Mouse (Mus musculus): ENCODE data around the gene Rpl35.

GRCm38 (mm10) chr2:39008350-39008851, 3.0 kb upstream of the Rpl35 start:
- TF ChIP-seq CTCF (IDR thresholded peaks at IDR 0.05; ENCODE audit: low read depth, low read length) (no peak), POLR2A (IDR thresholded peaks at IDR 0.05; ENCODE audit: borderline replicate concordance, low read depth, low read length) (no peak)

Measured in bone marrow macrophage, adult 2 months (primary cell).